7 mouse cellular contexts compared by ENCODE assay signal in genomic region chr9:108342301-108342831, GRCm38 (mm10). TPM values are rescaled to one million over a fixed set of nuclear protein-coding genes. Genes with fewer than 3 reads are reported as not detected.
A peak's percentile ranks its signal among the peaks of the same experiment; 100 is the strongest.
DNase-seq lines count a peak whose midpoint lies in the region; ATAC-seq and TF ChIP-seq lines count a peak whose summit lies in the region.

No protein-coding gene starts in this region.

- DNase-seq in spleen, adult 2 months (ENCODE audit: low read depth in 1 of 2, low spot score in 2 of 2) = no peak
- DNase-seq in spleen, postnatal 14 days (ENCODE audit: low spot score in 2 of 2) = no peak
- DNase-seq in telencephalon, adult 2 months (ENCODE audit: low read depth, low spot score) = peak; percentile 46
- no peak for DNase-seq in urinary bladder, postnatal 4 days (ENCODE audit: low spot score in 2 of 2)
- DNase-seq in gastrocnemius, adult 8-10 months (ENCODE audit: low spot score in 2 of 2) = no peak

- H3K9me3 ChIP-seq in liver, embryonic 12.5 days (replicated peaks) = no peaks in the 10 kb centered on the region

- peak overlapping the region; percentile 95 for H3K27ac ChIP-seq in spleen, adult 2 months (ENCODE audit: insufficient read depth, low read length)
- peak overlapping the region; percentile 100 for H3K27ac ChIP-seq in liver, embryonic 12.5 days

- under 1% methylated on average over 5 of the region's 5 CpGs for WGBS in spleen, adult 2 months
- WGBS in liver, embryonic 12.5 days (ENCODE audit: insufficient replicate concordance) = 19% methylated on average over 5 of the region's 5 CpGs

- H3K27me3 ChIP-seq in spleen, adult 2 months (ENCODE audit: control insufficient read depth, insufficient read depth, low read length) = no peaks in the 10 kb centered on the region
- H3K27me3 ChIP-seq in liver, embryonic 12.5 days (replicated peaks) = no peaks in the 10 kb centered on the region

- TF ChIP-seq POLR2A in spleen, adult 2 months (IDR thresholded peaks at IDR 0.05; ENCODE audit: low read depth, low read length) = no peak

- peaks cover 4% of the 10 kb centered on the region for H3K36me3 ChIP-seq in spleen, adult 2 months (ENCODE audit: control insufficient read depth, insufficient read depth, low read length)
- H3K36me3 ChIP-seq in liver, embryonic 12.5 days = peaks cover 37% of the 10 kb centered on the region

- H3K9ac ChIP-seq in liver, embryonic 12.5 days = peak overlapping the region; percentile 98

- no peak for TF ChIP-seq CTCF in spleen, adult 2 months (IDR thresholded peaks at IDR 0.05; ENCODE audit: extremely low read depth, insufficient read depth, insufficient read length, insufficient replicate concordance)

- no peak overlapping the region for H3K4me3 ChIP-seq in spleen, adult 2 months (ENCODE audit: extremely low read depth, insufficient read depth, insufficient read length)
- H3K4me3 ChIP-seq in liver, embryonic 12.5 days = peak overlapping the region; percentile 86

- peaks cover 25% of the 10 kb centered on the region; the same call in 1 of the 2 replicates for H3K4me1 ChIP-seq in spleen, adult 2 months (ENCODE audit: control insufficient read depth, insufficient read depth, insufficient read length)
- H3K4me1 ChIP-seq in liver, embryonic 12.5 days = peaks cover 80% of the 10 kb centered on the region

- peak; percentile 20 for ATAC-seq in granulocyte monocyte progenitor cell, adult 5-6 weeks (replicated peaks; ENCODE audit: poor library complexity, severe bottlenecking)
- no peak for ATAC-seq in liver, embryonic 12.5 days

- H3K4me2 ChIP-seq in liver, embryonic 12.5 days = peak overlapping the region; percentile 71

RNA-seq across cellular contexts. Expression of gene Gpx1, which starts 3.7 kb away (rescaled TPM):
- 2,084 and 2,100 TPM in 2 replicates for polyA plus RNA-seq in spleen, adult 2 months (2012; rRNA removed)
- 2,602 and 2,684 TPM in 2 replicates for total RNA-seq in granulocyte monocyte progenitor cell, adult 5-6 weeks (2014; fragmentation: Nextera tagmentation)
- total RNA-seq in granulocyte monocyte progenitor cell, adult 5-6 weeks (2017) = 1,938 and 2,180 TPM in 2 replicates
- 5,938 and 5,957 TPM in 2 replicates for polyA plus RNA-seq in liver, embryonic 12.5 days (2016; fragmentation: Nextera tagmentation; extraction: Ambion mirVana)
- total RNA-seq in gastrocnemius, adult 8-10 months (2022) = 10 to 100 TPM; 66.3 to 72.7 (median 68.8) TPM

RNA-seq across cellular contexts. Expression of gene Usp4, which starts 5.3 kb away (rescaled TPM):
- 63.2 and 68.6 TPM in 2 replicates for polyA plus RNA-seq in spleen, adult 2 months (2012; rRNA removed)
- total RNA-seq in granulocyte monocyte progenitor cell, adult 5-6 weeks (2014; fragmentation: Nextera tagmentation) = 78.5 and 89.4 TPM in 2 replicates
- 62.7 and 75.5 TPM in 2 replicates for total RNA-seq in granulocyte monocyte progenitor cell, adult 5-6 weeks (2017)
- polyA plus RNA-seq in liver, embryonic 12.5 days (2016; fragmentation: Nextera tagmentation; extraction: Ambion mirVana) = 87.4 and 92.1 TPM in 2 replicates
- total RNA-seq in gastrocnemius, adult 8-10 months (2022) = 10 to 100 TPM; 72.7 to 90.9 (median 87.3) TPM

RNA-seq across cellular contexts. Expression of gene Tcta, which starts 36.4 kb away (rescaled TPM):
- polyA plus RNA-seq in spleen, adult 2 months (2012; rRNA removed) = 17.9 and 19.7 TPM in 2 replicates
- total RNA-seq in granulocyte monocyte progenitor cell, adult 5-6 weeks (2014; fragmentation: Nextera tagmentation) = 13.7 and 16.6 TPM in 2 replicates
- total RNA-seq in granulocyte monocyte progenitor cell, adult 5-6 weeks (2017) = 4.1 and 6.7 TPM in 2 replicates
- 13.4 TPM in 2 replicates for polyA plus RNA-seq in liver, embryonic 12.5 days (2016; fragmentation: Nextera tagmentation; extraction: Ambion mirVana)
- 10 to 100 TPM; 30.8 to 37.3 (median 34.3) TPM for total RNA-seq in gastrocnemius, adult 8-10 months (2022)

RNA-seq across cellular contexts. Expression of gene Rhoa, which starts 36.4 kb away (rescaled TPM):
- polyA plus RNA-seq in spleen, adult 2 months (2012; rRNA removed) = 89.7 and 90.3 TPM in 2 replicates
- 256 and 296 TPM in 2 replicates for total RNA-seq in granulocyte monocyte progenitor cell, adult 5-6 weeks (2014; fragmentation: Nextera tagmentation)
- 242 and 247 TPM in 2 replicates for total RNA-seq in granulocyte monocyte progenitor cell, adult 5-6 weeks (2017)
- 249 and 259 TPM in 2 replicates for polyA plus RNA-seq in liver, embryonic 12.5 days (2016; fragmentation: Nextera tagmentation; extraction: Ambion mirVana)
- 100 to 1,000 TPM in 2 of 4 experiments, 10 to 100 TPM in 2; 87.6 to 104 (median 99.6) TPM for total RNA-seq in gastrocnemius, adult 8-10 months (2022)

RNA-seq across cellular contexts. Expression of gene Amt, which starts 45.7 kb away (rescaled TPM):
- polyA plus RNA-seq in spleen, adult 2 months (2012; rRNA removed) = 1.7 and 3.1 TPM in 2 replicates
- 0.19 and 0.70 TPM in 2 replicates for total RNA-seq in granulocyte monocyte progenitor cell, adult 5-6 weeks (2014; fragmentation: Nextera tagmentation)
- total RNA-seq in granulocyte monocyte progenitor cell, adult 5-6 weeks (2017) = 1.8 TPM in 1 of 2 replicates, not detected in the other
- 10.9 and 12.9 TPM in 2 replicates for polyA plus RNA-seq in liver, embryonic 12.5 days (2016; fragmentation: Nextera tagmentation; extraction: Ambion mirVana)
- 1 to 10 TPM in 1 of 4 experiments, under 1 TPM in 3; 0.32 to 1.3 (median 0.54) TPM for total RNA-seq in gastrocnemius, adult 8-10 months (2022)

Comparison
In these comparisons a context has a peak if more than half of its experiments do, and no peak if none do; other contexts are left out.
1. RNA of gene Gpx1, which starts 3.7 kb away (total RNA-seq): 1,938 to 2,684 TPM in granulocyte monocyte progenitor cell, adult 5-6 weeks; 66.3 to 72.7 TPM in gastrocnemius, adult 8-10 months; every median in the first group is over 10 times any median in the second.